Mouse (Mus musculus) MEL (cell line): ENCODE results near the gene Dpf3.

Source experiments
- BHLHE40 ChIP-seq: IDR thresholded peaks from 2 replicates; pipeline ENCODE4 v1.6.1; 2012; ENCODE audit warnings: low read depth, mild to moderate bottlenecking, inconsistent platforms, low read length, improper control_type of control experiment, borderline replicate concordance
- CHD1 ChIP-seq: IDR thresholded peaks from 2 replicates; pipeline ENCODE4 v1.6.1; 2012; ENCODE audit warnings: low read depth, mild to moderate bottlenecking, inconsistent platforms, low read length, improper control_type of control experiment
- CTCF ChIP-seq, 3 experiments: IDR thresholded peaks in 2 of 3; conservative IDR thresholded peaks in 1 of 3; 2 replicates each; pipeline ENCODE4 v1.5.1; 2011 to 2012; ENCODE audit warnings: low read length in 3 of 3, low read depth in 2 of 3, mild to moderate bottlenecking in 2 of 3, improper control_type of control experiment in 1 of 3, inconsistent platforms in 1 of 3, mixed read lengths in 1 of 3, moderate library complexity in 1 of 3; ENCODE audit not compliant: control insufficient read depth in 1 of 3, insufficient read depth in 1 of 3, poor library complexity in 1 of 3, severe bottlenecking in 1 of 3
- POLR2A ChIP-seq, 2 experiments: IDR thresholded peaks; 2 replicates each; pipeline ENCODE4 v1.6.1; 2011 to 2012; ENCODE audit warnings: low read length in 2 of 2, mild to moderate bottlenecking in 2 of 2, control low read depth in 1 of 2, improper control_type of control experiment in 1 of 2, low read depth in 1 of 2, moderate library complexity in 1 of 2; ENCODE audit not compliant: control insufficient read depth in 1 of 2, insufficient read depth in 1 of 2, poor library complexity in 1 of 2
- TAL1 ChIP-seq: IDR thresholded peaks from 2 replicates; pipeline ENCODE4 v1.6.1; 2012; ENCODE audit warnings: mild to moderate bottlenecking, inconsistent platforms, low read length, moderate library complexity, mixed read lengths

DNA sequence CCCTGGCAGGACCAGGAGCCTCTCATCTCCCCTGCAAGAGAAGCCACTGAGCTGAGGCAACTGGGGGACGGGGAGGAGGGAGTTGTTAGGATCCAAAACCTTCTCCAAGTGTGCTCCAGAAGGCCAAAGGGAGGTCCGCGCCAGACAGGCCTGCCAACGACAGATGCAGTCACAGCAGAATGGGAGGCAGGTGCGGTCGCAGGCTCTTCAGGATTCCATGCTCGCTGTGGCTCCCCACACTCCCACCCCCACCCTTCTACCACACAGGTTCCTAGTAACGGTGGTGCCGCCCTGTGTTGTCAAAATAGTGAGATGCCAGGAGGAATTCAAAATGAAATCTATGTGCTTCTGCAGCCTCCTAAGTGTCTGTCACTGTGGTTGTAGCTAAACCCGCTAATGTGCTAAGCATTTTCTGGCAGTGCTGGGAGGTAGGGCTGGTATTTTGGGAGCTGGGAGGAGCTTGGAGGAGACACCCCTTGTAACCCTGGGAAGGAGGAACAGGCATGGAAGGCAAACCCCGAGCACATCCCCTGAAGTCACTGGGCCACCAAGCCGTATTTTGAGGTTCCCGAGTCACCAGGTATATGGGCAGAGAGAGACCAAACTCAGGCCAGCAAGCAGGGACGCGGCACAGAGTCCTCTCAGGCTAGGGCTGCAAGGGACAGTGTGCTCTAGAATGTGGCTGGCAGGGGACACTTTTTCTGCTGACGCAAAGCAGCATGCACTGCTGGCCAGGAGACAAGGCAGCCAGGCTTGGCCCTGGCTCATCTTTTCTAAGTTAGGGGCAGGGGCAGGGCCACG, 75.6 kb downstream of the Dpf3 start:
- TF ChIP-seq CHD1 (no peak), CTCF (IDR thresholded peaks at IDR 0.05 in 2 of 3, conservative IDR thresholded peaks at IDR 0.05 in 1 of 3; ENCODE audit: control insufficient read depth in 1 of 3, insufficient read depth in 1 of 3, low read depth in 2 of 3, low read length in 3 of 3, poor library complexity in 1 of 3, severe bottlenecking in 1 of 3) (no peak), POLR2A (IDR thresholded peaks at IDR 0.05; ENCODE audit: control insufficient read depth in 1 of 2, insufficient read depth in 1 of 2, low read depth in 1 of 2, low read length in 2 of 2, poor library complexity in 1 of 2) (no peak), BHLHE40 (no peak), TAL1 (no peak)
